Comparison of ENCODE assay signal across 1 mouse cellular context in genomic region chr13:52506822-52507221, GRCm38 (mm10). TPM values are rescaled to one million over a fixed set of nuclear protein-coding genes. Genes with fewer than 3 reads are reported as not detected.
"Had no signal": no experiment of that assay in that cellular context is flagged by ENCODE, and none has a peak within 500 bp of the region (broad histone marks: within the 10 kb centered on the region; RNA-seq: fewer than 3 reads in every experiment).

No protein-coding gene starts in this region.

RNA-seq across cellular contexts. Expression of gene Diras2, which starts 24.3 kb away (rescaled TPM):
- polyA plus RNA-seq: erythroblast, embryonic 14.5 days had no signal
